Mouse (Mus musculus): ENCODE results near the gene Foxp1.

GRCm38 (mm10) chr6:99428961-99429360 is 93.6 kb downstream of the Foxp1 start:
- TF ChIP-seq POLR2A (IDR thresholded peaks at IDR 0.05; ENCODE audit: insufficient read length, low read depth) (no peak), MYOD1 (IDR thresholded peaks at IDR 0.05; ENCODE audit: control insufficient read depth in 1 of 3, insufficient read length in 2 of 3, low read depth in 2 of 3) (no peak), CEBPB (IDR thresholded peaks at IDR 0.05; ENCODE audit: insufficient read depth, poor library complexity, severe bottlenecking) (no peak), TCF12 (IDR thresholded peaks at IDR 0.05; ENCODE audit: insufficient read depth, poor library complexity, severe bottlenecking) (no peak), MAX (IDR thresholded peaks at IDR 0.05; ENCODE audit: low read depth) (no peak), REST (IDR thresholded peaks at IDR 0.05; ENCODE audit: insufficient read depth, insufficient read length) (no peak), USF1 (IDR thresholded peaks at IDR 0.05; ENCODE audit: low read depth) (no peak), MYOG (IDR thresholded peaks at IDR 0.05; ENCODE audit: control insufficient read depth in 1 of 3, insufficient read depth in 1 of 3, insufficient read length in 2 of 3, low read depth in 2 of 3) (no peak), POLR2AphosphoS2 (IDR thresholded peaks at IDR 0.05; ENCODE audit: insufficient read length, low read depth) (no peak), E2F4 (IDR thresholded peaks at IDR 0.05; ENCODE audit: insufficient read depth) (no peak)
